22 mouse cellular contexts compared by ENCODE assay signal in genomic region chr7:101223501-101223900, GRCm38 (mm10).
"Had no signal": no experiment of that assay in that cellular context is flagged by ENCODE, and none has a peak within 500 bp of the region (broad histone marks: within the 10 kb centered on the region; RNA-seq: fewer than 3 reads in every experiment).

No protein-coding gene starts in this region.

- H3K27ac ChIP-seq: liver, embryonic 13.5 days; liver, embryonic 15.5 days; lung, embryonic 15.5 days; macrophage; midbrain, embryonic 10.5 days; midbrain, embryonic 13.5 days; neural tube, embryonic 13.5 days; neural tube, embryonic 15.5 days had no signal

- H3K36me3 ChIP-seq: liver, embryonic 13.5 days; liver, embryonic 15.5 days; lung, embryonic 15.5 days; midbrain, embryonic 10.5 days; midbrain, embryonic 13.5 days; neural tube, embryonic 13.5 days; neural tube, embryonic 15.5 days had no signal

- H3K4me2 ChIP-seq: liver, embryonic 11.5 days; liver, embryonic 13.5 days; liver, embryonic 15.5 days; lung, embryonic 15.5 days; midbrain, embryonic 13.5 days; neural tube, embryonic 13.5 days; neural tube, embryonic 15.5 days had no signal

- H3K9ac ChIP-seq: liver, embryonic 13.5 days; liver, embryonic 15.5 days; liver, postnatal 0 days; lung, embryonic 15.5 days; midbrain, embryonic 13.5 days; neural tube, embryonic 13.5 days; neural tube, embryonic 15.5 days had no signal

- H3K4me1 ChIP-seq: liver, embryonic 13.5 days; liver, embryonic 15.5 days; lung, embryonic 15.5 days; midbrain, embryonic 10.5 days; midbrain, embryonic 13.5 days; neural tube, embryonic 13.5 days; neural tube, embryonic 15.5 days had no signal

- DNase-seq: liver, embryonic 13.5 days; liver, postnatal 0 days; lung, adult 2 months; lung, postnatal 14 days; lung, postnatal 36 days; right cerebral cortex, postnatal 14 days; spleen, adult 18-20 months; thymus, adult 18-20 months; thymus, postnatal 14 days; thymus, postnatal 36 days had no signal

- ATAC-seq: liver, postnatal 0 days; lung, postnatal 0 days; midbrain, embryonic 13.5 days; midbrain, embryonic 16.5 days had no signal

- H3K4me3 ChIP-seq: liver, embryonic 13.5 days; liver, embryonic 15.5 days; lung, embryonic 15.5 days; megakaryocyte, embryonic 14.5 days; midbrain, embryonic 10.5 days; midbrain, embryonic 13.5 days; myocyte; neural tube, embryonic 13.5 days; neural tube, embryonic 15.5 days had no signal

- H3K9me3 ChIP-seq: liver, embryonic 13.5 days; liver, embryonic 15.5 days; lung, embryonic 15.5 days; megakaryocyte, embryonic 14.5 days; midbrain, embryonic 10.5 days; midbrain, embryonic 13.5 days; neural tube, embryonic 13.5 days; neural tube, embryonic 15.5 days had no signal

- H3K27me3 ChIP-seq: liver, embryonic 13.5 days; liver, embryonic 15.5 days; lung, embryonic 15.5 days; megakaryocyte, embryonic 14.5 days; midbrain, embryonic 13.5 days; neural tube, embryonic 13.5 days; neural tube, embryonic 15.5 days had no signal
